Mouse (Mus musculus) neutrophil, adult 65 days (primary cell): ENCODE measurements around the gene Prss53. TPM values are rescaled to one million over a fixed set of nuclear protein-coding genes. Genes with fewer than 3 reads are reported as not detected.

Source experiments
- total RNA-seq: library from RNA; stranded (reverse); gene quantifications from 2 replicates; pipeline ENCODE4 v1.2.4, GENCODE M21; 2023

The Prss53 gene
- not detected in 2 replicates for total RNA-seq

DNA sequence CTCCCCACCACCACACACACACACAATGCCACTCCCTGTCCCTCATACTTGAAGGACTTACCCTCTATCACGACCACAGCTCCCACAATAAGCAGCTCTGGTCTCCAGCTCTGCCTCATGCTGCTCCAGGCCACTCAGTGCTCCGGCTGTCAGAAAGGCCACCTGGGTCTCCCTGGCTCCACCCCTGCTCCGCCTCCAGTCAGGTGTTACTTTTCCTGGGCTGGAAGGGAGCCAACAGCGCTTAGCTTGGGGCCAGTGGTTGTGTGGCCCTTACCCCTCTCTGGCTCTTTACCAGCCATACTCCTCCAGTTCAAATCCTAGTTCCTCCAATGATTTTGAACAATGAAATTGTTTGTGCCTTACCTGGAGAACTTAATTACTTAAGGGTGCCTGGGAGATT, at the start of gene Prss53:
Gene Prss53 (minus strand): TSS at position 173 of the 400 bp plus-strand sequence.

DNA sequence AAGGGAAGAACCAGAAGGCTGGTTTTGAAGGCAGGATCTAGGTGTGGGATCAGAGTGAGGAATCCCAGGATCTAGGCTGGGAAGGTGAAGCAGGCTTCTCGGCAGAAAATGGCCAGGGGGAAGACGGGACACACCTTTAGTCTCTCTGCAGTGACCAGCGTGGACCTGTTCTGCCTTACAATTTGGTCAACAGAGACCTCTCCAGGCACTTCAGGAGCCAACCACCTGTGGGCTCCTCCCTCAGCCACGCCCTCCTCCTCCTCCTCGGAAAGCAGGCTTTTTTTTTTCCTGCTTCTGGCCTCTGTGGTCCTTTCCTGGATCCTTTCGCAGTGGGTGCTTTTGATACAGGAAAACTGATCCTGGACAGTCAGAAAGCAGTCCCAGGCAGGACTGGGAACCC, 39.2 kb upstream of the Prss53 start, which contains the start of gene Prss8:
Gene Prss8 (minus strand): TSS at position 182 of the 400 bp plus-strand sequence.

GRCm38 (mm10) chr7:127912190-127912871, 21.6 kb upstream of the Prss53 start, which contains the start of gene Kat8:
Kat8 (plus strand) TSS chr7:127912516.

DNA sequence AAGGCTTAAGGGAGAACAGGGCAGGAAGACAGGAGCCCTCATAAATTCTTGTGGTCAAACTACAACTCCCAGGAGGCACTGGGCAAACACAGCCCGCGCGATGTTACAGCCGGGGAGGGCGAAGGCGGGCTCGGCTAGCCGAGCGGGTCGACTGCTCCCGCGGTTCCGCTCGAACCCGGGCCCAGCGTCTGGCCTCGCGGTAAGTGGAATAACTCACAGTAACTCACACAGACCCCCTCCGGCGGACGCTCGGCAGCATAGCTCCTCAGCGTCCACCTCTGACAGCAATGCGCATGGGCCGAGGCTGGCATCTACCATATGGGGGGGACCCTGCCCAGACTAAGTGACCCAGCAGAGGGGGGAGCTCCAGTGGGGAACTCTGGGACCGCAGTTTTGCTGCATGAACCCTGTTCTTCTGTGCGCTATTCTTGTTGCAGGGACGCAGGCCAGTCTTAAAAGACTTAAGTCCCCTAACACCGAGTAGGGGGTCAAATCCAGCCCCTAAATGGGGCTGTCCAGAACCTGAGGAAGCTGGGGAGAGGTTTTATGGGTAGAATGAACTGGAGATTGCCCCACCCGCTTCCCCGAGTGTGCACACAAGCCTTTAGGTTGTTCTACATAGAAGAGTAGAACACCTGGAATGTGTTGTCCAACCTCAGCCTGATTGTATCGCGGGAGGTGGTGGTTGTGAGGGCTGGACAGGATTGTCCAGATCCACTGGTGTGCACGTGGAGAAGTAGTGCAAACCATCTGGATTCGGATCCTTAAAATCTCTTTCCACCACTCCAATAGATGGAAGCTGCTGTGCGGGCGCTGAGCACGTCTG, 13.4 kb upstream of the Prss53 start, which contains the start of gene Bckdk:
Gene Bckdk (plus strand): TSS at position 112 of the 826 bp plus-strand sequence.

DNA sequence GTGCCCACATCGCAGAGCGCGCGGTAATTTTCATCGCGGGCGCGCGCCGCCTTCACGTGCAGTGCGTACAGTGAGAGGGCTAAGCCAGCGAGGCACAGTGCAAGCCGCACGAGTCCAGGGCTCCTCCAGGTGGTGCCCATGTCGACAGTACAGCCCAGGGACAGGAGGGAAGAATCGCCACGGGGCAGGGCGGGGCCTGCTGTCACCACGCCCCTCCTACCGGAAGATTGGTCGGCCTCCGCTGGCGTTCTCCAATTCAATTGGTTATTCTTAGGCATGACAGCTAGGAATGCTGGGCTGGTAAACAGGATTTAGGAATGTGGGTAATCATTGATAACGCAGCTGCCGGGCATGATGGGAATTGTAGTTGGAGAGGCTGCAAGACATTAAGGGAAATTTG, 4.7 kb upstream of the Prss53 start, which contains the start of the genes Gm21974 and Vkorc1:
Gene Gm21974 (minus strand): TSS at position 13 of the 400 bp plus-strand sequence.
Gene Vkorc1 (minus strand): TSS at position 176 of the 400 bp plus-strand sequence.

GRCm38 (mm10) chr7:127876467-127877348, 14.1 kb downstream of the Prss53 start, which contains the start of gene Zfp668:
Zfp668 (minus strand) TSS chr7:127876828.

GRCm38 (mm10) chr7:127876041-127876466, 14.7 kb downstream of the Prss53 start, which contains the start of gene Zfp646:
Zfp646 (plus strand) TSS chr7:127876221.

Other genes starting within 250 kb of the Prss53 start
- gene Bcl7c, start 182.0 kb downstream of the Prss53 start, total RNA-seq, result 26.0 and 31.1 TPM in 2 replicates
- gene Ctf1, start 178.2 kb downstream of the Prss53 start, total RNA-seq, result not detected in 2 replicates
- gene Ctf2, start 158.8 kb downstream of the Prss53 start, total RNA-seq, result not detected in 2 replicates
- gene Fbxl19, start 146.4 kb downstream of the Prss53 start, total RNA-seq, result 5.9 and 7.9 TPM in 2 replicates
- gene Orai3, start 121.2 kb downstream of the Prss53 start, total RNA-seq, result 21.4 and 28.6 TPM in 2 replicates
- 31.3 and 40.4 TPM in 2 replicates for gene Setd1a, start 114.3 kb downstream of the Prss53 start, total RNA-seq
- gene Gm49388, start 105.4 kb downstream of the Prss53 start, total RNA-seq, result 3.8 TPM in 1 of 2 replicates, not detected in the other
- gene Hsd3b7, start 90.4 kb downstream of the Prss53 start, total RNA-seq, result 9.7 and 10.8 TPM in 2 replicates
- 55.8 and 70.3 TPM in 2 replicates for gene Stx4a, start 66.7 kb downstream of the Prss53 start, total RNA-seq
- gene Stx1b, start 66.4 kb downstream of the Prss53 start, total RNA-seq, result not detected in 2 replicates
- 33.1 and 38.1 TPM in 2 replicates for gene Zfp646, start 14.7 kb downstream of the Prss53 start, total RNA-seq
- gene Zfp668, start 14.1 kb downstream of the Prss53 start, total RNA-seq, result 4.7 and 7.5 TPM in 2 replicates
- gene Gm21974, start 4.5 kb upstream of the Prss53 start, total RNA-seq, result not detected in 2 replicates
- 7.5 and 8.1 TPM in 2 replicates for gene Vkorc1, start 4.6 kb upstream of the Prss53 start, total RNA-seq
- 26.7 and 28.4 TPM in 2 replicates for gene Bckdk, start 13.1 kb upstream of the Prss53 start, total RNA-seq
- 15.5 and 18.0 TPM in 2 replicates for gene Kat8, start 21.5 kb upstream of the Prss53 start, total RNA-seq
- gene Prss8, start 39.1 kb upstream of the Prss53 start, total RNA-seq, result not detected in 2 replicates
- gene Prss36, start 55.8 kb upstream of the Prss53 start, total RNA-seq, result 0.79 and 2.1 TPM in 2 replicates
- 510 and 553 TPM in 2 replicates for gene Fus, start 76.5 kb upstream of the Prss53 start, total RNA-seq
- 46.4 and 70.4 TPM in 2 replicates for gene Pycard, start 102.9 kb upstream of the Prss53 start, total RNA-seq
- 0.48 and 0.88 TPM in 2 replicates for gene Trim72, start 113.0 kb upstream of the Prss53 start, total RNA-seq
- 944 and 1,025 TPM in 2 replicates for gene Itgam, start 171.7 kb upstream of the Prss53 start, total RNA-seq
- 25.5 and 27.4 TPM in 2 replicates for gene Gm49368, start 171.7 kb upstream of the Prss53 start, total RNA-seq
- 37.9 and 48.0 TPM in 2 replicates for gene Itgax, start 238.6 kb upstream of the Prss53 start, total RNA-seq